Mouse (Mus musculus) bone marrow, adult 2 months (tissue): ENCODE data around the gene 2310022A10Rik.

ENCODE experiments used
- CTCF ChIP-seq: fragments of 200-500 bp; IDR thresholded peaks from 2 replicates; pipeline ENCODE4 v1.5.1; 2011; ENCODE audit warnings: low read length, control low read depth; ENCODE audit not compliant: control insufficient read depth, insufficient read depth
- POLR2A ChIP-seq: fragments of 200-500 bp; IDR thresholded peaks from 2 replicates; pipeline ENCODE4 v1.6.1; 2011; ENCODE audit warnings: low read depth, mild to moderate bottlenecking, control low read depth, low read length, borderline replicate concordance; ENCODE audit not compliant: control insufficient read depth

- TF ChIP-seq POLR2A (no peak), CTCF (no peak)
These were observed 9.2 kb upstream of the 2310022A10Rik start for GRCm38 (mm10) chr7:27543851-27544250.
